Mouse (Mus musculus): Measurements from ENCODE around the gene Ptms. TPM values are rescaled to one million over a fixed set of nuclear protein-coding genes. Genes with fewer than 3 reads are reported as not detected.

The Ptms gene
- polyA plus RNA-seq (2015; fragmentation: Nextera tagmentation; extraction: Ambion mirVana) = 241 and 282 TPM in 2 replicates

- Histone ChIP-seq H3K27ac (peak within 1 kb of the TSS; percentile 99), H3K36me3 (peaks cover 2% of the 10 kb centered on the region; the same call in 1 of the 2 replicates), H3K27me3 (replicated peaks) (no peaks in the 10 kb centered on the region), H3K4me1 (replicated peaks) (peaks cover 43% of the 10 kb centered on the region), H3K9ac (peak within 1 kb of the TSS; percentile 17; the same call in 1 of the 2 replicates), H3K4me3 (replicated peaks) (peak within 1 kb of the TSS; percentile 25), H3K9me3 (no peaks in the 10 kb centered on the region), H3K4me2 (replicated peaks) (peak within 1 kb of the TSS; percentile 89)
- peak; percentile 83 for ATAC-seq
- WGBS = 4% methylated on average over 13 of the region's 13 CpGs
Observed at GRCm38 (mm10) chr6:124919695-124920317, at the start of gene Ptms. Gene Ptms, minus strand, starts transcription at chr6:124920103.

GRCm38 (mm10) chr6:124967766-124968165 lies 47.9 kb upstream of the Ptms start:
- H3K27ac ChIP-seq = no peak overlapping the region
- 69% methylated on average over 4 of the region's 4 CpGs for WGBS
- H3K4me1 ChIP-seq (replicated peaks) = peaks cover 8% of the 10 kb centered on the region
- H3K9me3 ChIP-seq = no peaks in the 10 kb centered on the region
- H3K4me2 ChIP-seq (replicated peaks) = no peak overlapping the region
- no peak overlapping the region for H3K9ac ChIP-seq
- no peaks in the 10 kb centered on the region for H3K27me3 ChIP-seq (replicated peaks)
- no peak overlapping the region for H3K4me3 ChIP-seq (replicated peaks)
- no peak for ATAC-seq
- H3K36me3 ChIP-seq = no peaks in the 10 kb centered on the region

GRCm38 (mm10) chr6:124966466-124967118 lies 46.7 kb upstream of the Ptms start:
- Histone ChIP-seq H3K9me3 (no peaks in the 10 kb centered on the region), H3K4me1 (replicated peaks) (peaks cover 8% of the 10 kb centered on the region), H3K9ac (no peak overlapping the region), H3K4me3 (replicated peaks) (peak overlapping the region; percentile 64), H3K4me2 (replicated peaks) (peak overlapping the region; percentile 94), H3K36me3 (no peaks in the 10 kb centered on the region), H3K27me3 (replicated peaks) (no peaks in the 10 kb centered on the region), H3K27ac (no peak overlapping the region)
- no peak for ATAC-seq
- 96% methylated on average over 7 of the region's 7 CpGs for WGBS

- Histone ChIP-seq H3K9ac (peak overlapping the region; percentile 94), H3K4me3 (replicated peaks) (peak overlapping the region; percentile 64), H3K4me2 (replicated peaks) (peak overlapping the region; percentile 94), H3K4me1 (replicated peaks) (peaks cover 8% of the 10 kb centered on the region), H3K9me3 (no peaks in the 10 kb centered on the region), H3K27ac (peak overlapping the region; percentile 94), H3K27me3 (replicated peaks) (no peaks in the 10 kb centered on the region), H3K36me3 (0 out of 2 replicates have a peak, but pooled peaks cover 3% of the 10 kb centered on the region)
- 14% methylated on average over 15 of the region's 15 CpGs for WGBS
- no peak for ATAC-seq
Observed at GRCm38 (mm10) chr6:124965747-124966146, 45.8 kb upstream of the Ptms start.

- H3K4me2 ChIP-seq (replicated peaks) = peak within 1 kb of the TSS; percentile 94
- WGBS = under 1% methylated on average over 68 of the region's 68 CpGs
- H3K4me3 ChIP-seq (replicated peaks) = peak within 1 kb of the TSS; percentile 64
- ATAC-seq = peak; percentile 98
- H3K9ac ChIP-seq = peak within 1 kb of the TSS; percentile 94
- H3K36me3 ChIP-seq = peaks cover 8% of the 10 kb centered on the region; the same call in 1 of the 2 replicates
- peaks cover 8% of the 10 kb centered on the region for H3K4me1 ChIP-seq (replicated peaks)
- peak within 1 kb of the TSS; percentile 94 for H3K27ac ChIP-seq
- no peaks in the 10 kb centered on the region for H3K9me3 ChIP-seq
- no peaks in the 10 kb centered on the region for H3K27me3 ChIP-seq (replicated peaks)
Observed at GRCm38 (mm10) chr6:124965088-124965719, 45.3 kb upstream of the Ptms start, which contains the start of gene Cops7a. Gene Cops7a, minus strand, starts transcription at chr6:124965538.

GRCm38 (mm10) chr6:124964638-124965037 lies 44.7 kb upstream of the Ptms start:
- peak overlapping the region; percentile 94 for H3K27ac ChIP-seq
- ATAC-seq = no peak; the same call in 1 of the 2 replicates
- no peaks in the 10 kb centered on the region for H3K27me3 ChIP-seq (replicated peaks)
- H3K4me1 ChIP-seq (replicated peaks) = peaks cover 8% of the 10 kb centered on the region
- peaks cover 14% of the 10 kb centered on the region; the same call in 1 of the 2 replicates for H3K36me3 ChIP-seq
- 28% methylated on average over 16 of the region's 16 CpGs for WGBS
- H3K4me2 ChIP-seq (replicated peaks) = peak overlapping the region; percentile 94
- H3K9ac ChIP-seq = peak overlapping the region; percentile 94
- H3K9me3 ChIP-seq = no peaks in the 10 kb centered on the region
- peak overlapping the region; percentile 64 for H3K4me3 ChIP-seq (replicated peaks)

GRCm38 (mm10) chr6:124961021-124961420 lies 41.1 kb upstream of the Ptms start:
- H3K4me1 ChIP-seq (replicated peaks) = peaks cover 6% of the 10 kb centered on the region
- no peak overlapping the region for H3K4me3 ChIP-seq (replicated peaks)
- H3K9ac ChIP-seq = no peak overlapping the region
- no peak for ATAC-seq
- no peak overlapping the region for H3K27ac ChIP-seq
- H3K9me3 ChIP-seq = no peaks in the 10 kb centered on the region
- no peaks in the 10 kb centered on the region for H3K27me3 ChIP-seq (replicated peaks)
- H3K4me2 ChIP-seq (replicated peaks) = no peak overlapping the region
- peaks cover 27% of the 10 kb centered on the region for H3K36me3 ChIP-seq
- WGBS = 91% methylated on average over 12 of the region's 12 CpGs

GRCm38 (mm10) chr6:124959960-124960359 lies 40.1 kb upstream of the Ptms start:
- Histone ChIP-seq H3K27me3 (replicated peaks) (no peaks in the 10 kb centered on the region), H3K9me3 (no peaks in the 10 kb centered on the region), H3K4me1 (replicated peaks) (peaks cover 5% of the 10 kb centered on the region), H3K27ac (no peak overlapping the region), H3K4me2 (replicated peaks) (no peak overlapping the region), H3K9ac (no peak overlapping the region), H3K4me3 (replicated peaks) (no peak overlapping the region), H3K36me3 (peaks cover 31% of the 10 kb centered on the region)
- no peak for ATAC-seq
- WGBS = 89% methylated on average over 13 of the region's 13 CpGs

- no peaks in the 10 kb centered on the region for H3K4me1 ChIP-seq (replicated peaks)
- H3K27ac ChIP-seq = no peak overlapping the region
- no peak overlapping the region for H3K4me3 ChIP-seq (replicated peaks)
- H3K4me2 ChIP-seq (replicated peaks) = no peak overlapping the region
- no peak overlapping the region for H3K9ac ChIP-seq
- no peak for ATAC-seq
- peaks cover 31% of the 10 kb centered on the region for H3K36me3 ChIP-seq
- 77% methylated on average over 3 of the region's 3 CpGs for WGBS
- no peaks in the 10 kb centered on the region for H3K9me3 ChIP-seq
- no peaks in the 10 kb centered on the region for H3K27me3 ChIP-seq (replicated peaks)
Observed at GRCm38 (mm10) chr6:124958127-124958526, 38.2 kb upstream of the Ptms start.

GRCm38 (mm10) chr6:124955212-124955611 lies 35.3 kb upstream of the Ptms start:
- H3K9me3 ChIP-seq = no peaks in the 10 kb centered on the region
- H3K27me3 ChIP-seq (replicated peaks) = no peaks in the 10 kb centered on the region
- no peak for ATAC-seq
- H3K27ac ChIP-seq = no peak overlapping the region
- H3K4me3 ChIP-seq (replicated peaks) = no peak overlapping the region
- WGBS = 96% methylated on average over 4 of the region's 4 CpGs
- no peak overlapping the region for H3K9ac ChIP-seq
- peaks cover 23% of the 10 kb centered on the region for H3K36me3 ChIP-seq
- no peak overlapping the region for H3K4me2 ChIP-seq (replicated peaks)
- H3K4me1 ChIP-seq (replicated peaks) = no peaks in the 10 kb centered on the region

- 88% methylated on average over 2 of the region's 2 CpGs for WGBS
- no peaks in the 10 kb centered on the region for H3K4me1 ChIP-seq (replicated peaks)
Observed at GRCm38 (mm10) chr6:124953991-124954715, 34.2 kb upstream of the Ptms start.

GRCm38 (mm10) chr6:124943526-124943925 lies 23.6 kb upstream of the Ptms start:
- Histone ChIP-seq H3K27ac (no peak overlapping the region), H3K4me2 (replicated peaks) (no peak overlapping the region), H3K4me1 (replicated peaks) (no peaks in the 10 kb centered on the region), H3K9ac (no peak overlapping the region), H3K36me3 (peaks cover 5% of the 10 kb centered on the region; the same call in 1 of the 2 replicates), H3K27me3 (replicated peaks) (no peaks in the 10 kb centered on the region), H3K9me3 (no peaks in the 10 kb centered on the region), H3K4me3 (replicated peaks) (no peak overlapping the region)
- 87% methylated on average over 3 of the region's 3 CpGs for WGBS
- ATAC-seq = no peak

More at GRCm38 (mm10) chr6:124953991-124954715, 34.2 kb upstream of the Ptms start:
- Histone ChIP-seq H3K4me3 (replicated peaks) (no peak overlapping the region), H3K9me3 (no peaks in the 10 kb centered on the region), H3K27me3 (replicated peaks) (no peaks in the 10 kb centered on the region), H3K4me2 (replicated peaks) (no peak overlapping the region), H3K27ac (no peak overlapping the region), H3K9ac (no peak overlapping the region), H3K36me3 (peaks cover 13% of the 10 kb centered on the region)
- ATAC-seq = no peak
